ENCODE assay signal across 8 mouse cellular contexts in genomic region chr1:179645101-179645979, GRCm38 (mm10). TPM values are rescaled to one million over a fixed set of nuclear protein-coding genes. Genes with fewer than 3 reads are reported as not detected.
DNase-seq lines count a peak whose midpoint lies in the region; ATAC-seq lines count a peak whose summit lies in the region.

No protein-coding gene starts in this region.

- DNase-seq in fibroblast of lung, adult 2 months (ENCODE audit: low read depth) = peak; percentile 51
- peak; percentile 81 for DNase-seq in kidney, postnatal 14 days
- DNase-seq in liver, embryonic 13.5 days = peak; percentile 53
- DNase-seq in neural tube, embryonic 11.5 days (ENCODE audit: low spot score) = peak; percentile 82

- peak; percentile 84 for ATAC-seq in CD4-positive, CD25-positive, alpha-beta regulatory T cell, adult 4 months
- ATAC-seq in heart, embryonic 14.5 days (ENCODE audit: insufficient number of reproducible peaks, insufficient read depth, low FRiP score, low read depth) = peak; percentile 56; the same call in 1 of the 2 replicates
- ATAC-seq in liver, embryonic 13.5 days (ENCODE audit: low read depth) = 0 out of 2 replicates have a peak, but pooled peaks have one; percentile 38
- peak; percentile 55 for ATAC-seq in neural tube, embryonic 11.5 days (ENCODE audit: insufficient read depth, low FRiP score, low TSS enrichment)
- ATAC-seq in stomach, embryonic 16.5 days (ENCODE audit: insufficient read depth, low FRiP score) = peak; percentile 72; the same call in 1 of the 2 replicates

- no peaks in the 10 kb centered on the region for H3K9me3 ChIP-seq in heart, embryonic 14.5 days (ENCODE audit: control insufficient read depth, low read length)
- no peaks in the 10 kb centered on the region for H3K9me3 ChIP-seq in liver, embryonic 13.5 days (replicated peaks)
- H3K9me3 ChIP-seq in neural tube, embryonic 11.5 days (ENCODE audit: control insufficient read depth, low read length) = no peaks in the 10 kb centered on the region
- no peaks in the 10 kb centered on the region for H3K9me3 ChIP-seq in stomach, embryonic 16.5 days (replicated peaks; ENCODE audit: control insufficient read depth, low read length)

- no peak overlapping the region for H3K27ac ChIP-seq in brown adipose tissue, adult 24 weeks (replicated peaks; ENCODE audit: low read depth, low read length)
- no peak overlapping the region for H3K27ac ChIP-seq in heart, embryonic 14.5 days (replicated peaks in 1 of 2; ENCODE audit: control insufficient read depth in 1 of 2, insufficient read depth in 1 of 2, low read depth in 2 of 2, low read length in 2 of 2)
- no peak overlapping the region for H3K27ac ChIP-seq in liver, embryonic 13.5 days
- H3K27ac ChIP-seq in neural tube, embryonic 11.5 days (ENCODE audit: low read depth, low read length) = no peak overlapping the region
- H3K27ac ChIP-seq in stomach, embryonic 16.5 days (ENCODE audit: low read length) = no peak overlapping the region

- WGBS in heart, embryonic 14.5 days = 61% methylated on average over 13 of the region's 13 CpGs
- 41% methylated on average over 13 of the region's 13 CpGs for WGBS in liver, embryonic 13.5 days (ENCODE audit: insufficient replicate concordance)
- WGBS in neural tube, embryonic 11.5 days = 65% methylated on average over 13 of the region's 13 CpGs
- WGBS in stomach, embryonic 16.5 days = 58% methylated on average over 13 of the region's 13 CpGs

- H3K9ac ChIP-seq in heart, embryonic 14.5 days (ENCODE audit: low read length) = no peak overlapping the region; the same call in 1 of the 2 replicates
- H3K9ac ChIP-seq in liver, embryonic 13.5 days = no peak overlapping the region
- no peak overlapping the region; the same call in 1 of the 2 replicates for H3K9ac ChIP-seq in neural tube, embryonic 11.5 days (ENCODE audit: low read length)
- peak overlapping the region; percentile 61; the same call in 1 of the 2 replicates for H3K9ac ChIP-seq in stomach, embryonic 16.5 days (ENCODE audit: low read length)

- H3K4me1 ChIP-seq in brown adipose tissue, adult 24 weeks (ENCODE audit: control insufficient read depth, insufficient read depth, insufficient read length, low read length) = 0 out of 2 replicates have a peak, but pooled peaks cover 3% of the 10 kb centered on the region
- H3K4me1 ChIP-seq in heart, embryonic 14.5 days (ENCODE audit: control insufficient read depth in 2 of 2, insufficient read depth in 2 of 2, low read length in 2 of 2) = peaks cover 2% of the 10 kb centered on the region in 2 experiments; a peak in 2 of 4 replicates
- peaks cover 17% of the 10 kb centered on the region for H3K4me1 ChIP-seq in liver, embryonic 13.5 days (replicated peaks)
- no peaks in the 10 kb centered on the region for H3K4me1 ChIP-seq in neural tube, embryonic 11.5 days (ENCODE audit: control insufficient read depth, insufficient read depth, low read length)
- H3K4me1 ChIP-seq in stomach, embryonic 16.5 days (ENCODE audit: control insufficient read depth, insufficient read depth, low read length) = no peaks in the 10 kb centered on the region; the same call in 1 of the 2 replicates

- H3K4me3 ChIP-seq in brown adipose tissue, adult 24 weeks (ENCODE audit: insufficient read depth, low read depth, low read length) = 0 out of 2 replicates have a peak overlapping the region, but pooled peaks have one; percentile 31
- peak overlapping the region in 1 of 2 experiments; percentile 14; a peak in 1 of 4 replicates for H3K4me3 ChIP-seq in heart, embryonic 14.5 days (ENCODE audit: control insufficient read depth in 1 of 2, insufficient read depth in 1 of 2, low read depth in 1 of 2, low read length in 2 of 2)
- no peak overlapping the region for H3K4me3 ChIP-seq in liver, embryonic 13.5 days (replicated peaks)
- H3K4me3 ChIP-seq in neural tube, embryonic 11.5 days (ENCODE audit: low read depth, low read length) = no peak overlapping the region
- peak overlapping the region; percentile 8; the same call in 1 of the 2 replicates for H3K4me3 ChIP-seq in stomach, embryonic 16.5 days (replicated peaks; ENCODE audit: low read length)

- no peaks in the 10 kb centered on the region for H3K36me3 ChIP-seq in heart, embryonic 14.5 days (ENCODE audit: control insufficient read depth, insufficient read depth, low read length)
- no peaks in the 10 kb centered on the region for H3K36me3 ChIP-seq in liver, embryonic 13.5 days
- no peaks in the 10 kb centered on the region for H3K36me3 ChIP-seq in neural tube, embryonic 11.5 days (ENCODE audit: control insufficient read depth, insufficient read depth, low read length)
- no peaks in the 10 kb centered on the region for H3K36me3 ChIP-seq in stomach, embryonic 16.5 days (ENCODE audit: control insufficient read depth, insufficient read depth, low read length)

- peak overlapping the region; percentile 55 for H3K4me2 ChIP-seq in heart, embryonic 14.5 days (ENCODE audit: low read length)
- H3K4me2 ChIP-seq in liver, embryonic 13.5 days = peak overlapping the region; percentile 38
- no peak overlapping the region for H3K4me2 ChIP-seq in neural tube, embryonic 11.5 days (ENCODE audit: low read depth)
- peak overlapping the region; percentile 45 for H3K4me2 ChIP-seq in stomach, embryonic 16.5 days (ENCODE audit: low read depth, low read length)

- no peaks in the 10 kb centered on the region for H3K27me3 ChIP-seq in heart, embryonic 14.5 days (ENCODE audit: control insufficient read depth, insufficient read depth, low read length)
- peaks cover 13% of the 10 kb centered on the region; the same call in 1 of the 2 replicates for H3K27me3 ChIP-seq in liver, embryonic 13.5 days
- no peaks in the 10 kb centered on the region for H3K27me3 ChIP-seq in neural tube, embryonic 11.5 days (ENCODE audit: control insufficient read depth, insufficient read depth, low read length)
- no peaks in the 10 kb centered on the region for H3K27me3 ChIP-seq in stomach, embryonic 16.5 days (ENCODE audit: control insufficient read depth, insufficient read depth, low read length)

RNA-seq across cellular contexts. Expression of gene Sccpdh, which starts 22.7 kb away (rescaled TPM):
- polyA plus RNA-seq in CD4-positive, CD25-positive, alpha-beta regulatory T cell, adult 4 months (2017; shearing (Covaris generic)) = 10 to 100 TPM; 10.1 to 16.1 TPM
- 37.2 and 40.0 TPM in 2 replicates for polyA plus RNA-seq in brown adipose tissue, adult 24 weeks (2012; ENCODE audit: insufficient read depth, insufficient read length, missing spikeins)
- polyA plus RNA-seq in heart, embryonic 14.5 days (2014; fragmentation: Nextera tagmentation; extraction: Ambion mirVana) = 100 and 103 TPM in 2 replicates
- 11.4 and 13.0 TPM in 2 replicates for polyA plus RNA-seq in liver, embryonic 13.5 days (2015; fragmentation: Nextera tagmentation; extraction: Ambion mirVana)
- polyA plus RNA-seq in neural tube, embryonic 11.5 days (2014; fragmentation: Nextera tagmentation; extraction: Ambion mirVana) = 113 and 114 TPM in 2 replicates
- polyA plus RNA-seq in stomach, embryonic 16.5 days (2015; fragmentation: Nextera tagmentation; extraction: Ambion mirVana) = 55.2 and 65.1 TPM in 2 replicates

Comparison
In these comparisons a context has a peak if more than half of its experiments do, and no peak if none do; other contexts are left out.
1. H3K4me3 ChIP-seq: peak in brown adipose tissue, adult 24 weeks (single experiment) and stomach, embryonic 16.5 days (single experiment); none in liver, embryonic 13.5 days (single experiment) and neural tube, embryonic 11.5 days (single experiment).
2. Peak in every context shown above with its lines, with median percentiles within 50 percentile points of each other: ATAC-seq and DNase-seq.